Mouse (Mus musculus) heart, adult 2 months (tissue): ENCODE measurements around the gene Cdh3. TPM values are rescaled to one million over a fixed set of nuclear protein-coding genes. Genes with fewer than 3 reads are reported as not detected.

ENCODE experiments used
- DNase-seq, 2 experiments: peaks; one replicate each; pipeline ENCODE4 v3.0.0; 2021
- H3K27ac ChIP-seq: fragments of 200-600 bp; 2 replicates; pipeline ENCODE4 v1.8.1; 2022
- H3K27me3 ChIP-seq: fragments of 200-500 bp; 2 replicates; pipeline ENCODE4 v1.6.1; 2012; ENCODE audit warnings: mild to moderate bottlenecking, low read length, inconsistent platforms, mixed read lengths; ENCODE audit not compliant: control insufficient read depth, insufficient read depth
- H3K36me3 ChIP-seq: fragments of 200-500 bp; 2 replicates; pipeline ENCODE4 v1.6.1; 2012; ENCODE audit warnings: low read length, inconsistent platforms; ENCODE audit not compliant: control insufficient read depth, insufficient read depth
- H3K4me1 ChIP-seq: fragments of 200-500 bp; 2 replicates; pipeline ENCODE4 v1.6.1; 2011; ENCODE audit warnings: low read length; ENCODE audit not compliant: control insufficient read depth, insufficient read depth
- H3K4me3 ChIP-seq: fragments of 200-600 bp; 2 replicates; pipeline ENCODE4 v1.8.1; 2022
- H3K79me2 ChIP-seq: fragments of 200-500 bp; replicated peaks from 2 replicates; pipeline ENCODE4 v1.6.1; 2012; ENCODE audit warnings: mild to moderate bottlenecking, inconsistent platforms, low read length, moderate library complexity, mixed read lengths; ENCODE audit not compliant: control insufficient read depth, insufficient read depth
- H3K9ac ChIP-seq: fragments of 200-500 bp; 2 replicates; pipeline ENCODE4 v1.6.1; 2012; ENCODE audit warnings: low read depth, mild to moderate bottlenecking, control low read depth, inconsistent platforms, low read length, mixed read lengths
- CTCF ChIP-seq: fragments of 200-600 bp; IDR thresholded peaks from 2 replicates; pipeline ENCODE4 v1.8.1; 2022; ENCODE audit warnings: antibody characterized with exemption, mild to moderate bottlenecking, moderate library complexity
- EP300 ChIP-seq: fragments of 200-500 bp; IDR thresholded peaks from 2 replicates; pipeline ENCODE4 v1.6.1; 2011; ENCODE audit warnings: low read depth, low read length, control low read depth; ENCODE audit not compliant: insufficient read depth
- POLR2A ChIP-seq: fragments of 200-500 bp; IDR thresholded peaks from 2 replicates; pipeline ENCODE4 v1.6.1; 2011; ENCODE audit warnings: mild to moderate bottlenecking, low read depth, low read length, control low read depth; ENCODE audit not compliant: insufficient read depth
- WGBS: fragments of 180-500 bp; shearing (Covaris S2); methylation state at CpG from one replicate; pipeline ENCODE4 v1.1.7; 2018; 5-methylcytosine and 5-hydroxymethylcytosine counted together
- intact Hi-C: fragments of 180-260 bp; cut with DNase I; formaldehyde crosslinking; loops from one replicate; pipeline ENCODE4 v1.15.1; 2025
- polyA plus RNA-seq: library from polyadenylated mRNA; depleted of rRNA; stranded (reverse); fragments of >200 nt; gene quantifications from 2 replicates; pipeline ENCODE4 v1.2.3, GENCODE M21; 2012
- total RNA-seq, 2 experiments: library from RNA; stranded (reverse); gene quantifications; 2 replicates each; pipeline ENCODE4 v1.2.3; 2021

Gene Cdh3
- total and polyA plus RNA-seq, 3 experiments, result 0.91 to 1.4 (median 1.1) TPM

DNA sequence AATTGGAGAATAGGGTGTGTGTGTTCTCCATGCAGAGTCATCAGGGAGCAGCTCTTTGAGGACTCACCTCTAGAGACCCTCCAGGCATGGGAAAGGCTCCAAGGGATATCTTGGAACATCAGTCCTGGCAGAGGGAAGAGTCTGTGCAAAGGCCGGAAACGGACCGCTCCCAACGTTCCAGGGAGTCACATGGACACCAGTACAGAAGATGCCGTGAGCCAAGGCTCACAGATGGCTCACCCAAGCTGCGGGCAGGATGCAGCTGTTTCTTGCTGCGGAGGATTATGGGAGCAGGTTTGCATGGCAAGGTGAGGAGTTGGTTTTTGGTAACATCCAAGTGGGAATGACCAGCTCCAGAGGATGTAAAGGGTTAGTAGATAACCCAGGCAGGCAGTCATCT lies 6.5 kb upstream of the Cdh3 start:
- Histone ChIP-seq H3K9ac (no peak overlapping the region), H3K79me2 (no peaks in the 10 kb centered on the region), H3K4me1 (no peaks in the 10 kb centered on the region; the same call in 1 of the 2 replicates), H3K27me3 (no peaks in the 10 kb centered on the region; the same call in 1 of the 2 replicates), H3K4me3 (no peak overlapping the region), H3K27ac (no peak overlapping the region), H3K36me3 (no peaks in the 10 kb centered on the region)
- 52% methylated on average over 7 of the region's 7 CpGs for WGBS
- intact Hi-C loops, result no loop called here
- TF ChIP-seq POLR2A (no peak), EP300 (peak; percentile 61), CTCF (no peak)
- DNase-seq, result peak; percentile 20 to 35

- Histone ChIP-seq H3K9ac (no peak overlapping the region), H3K27ac (no peak overlapping the region), H3K4me1 (no peaks in the 10 kb centered on the region; the same call in 1 of the 2 replicates), H3K27me3 (peaks cover 2% of the 10 kb centered on the region), H3K36me3 (no peaks in the 10 kb centered on the region), H3K79me2 (no peaks in the 10 kb centered on the region), H3K4me3 (no peak overlapping the region)
- peak in 1 of 2 experiments; percentile 18 for DNase-seq
- no peak for TF ChIP-seq POLR2A
- no peak for TF ChIP-seq EP300
- TF ChIP-seq CTCF, result no peak
- WGBS, result 43% methylated on average over 10 of the region's 10 CpGs
- intact Hi-C loops, result no loop called here
Observed at GRCm38 (mm10) chr8:106505328-106505965, 5.2 kb upstream of the Cdh3 start.

DNA sequence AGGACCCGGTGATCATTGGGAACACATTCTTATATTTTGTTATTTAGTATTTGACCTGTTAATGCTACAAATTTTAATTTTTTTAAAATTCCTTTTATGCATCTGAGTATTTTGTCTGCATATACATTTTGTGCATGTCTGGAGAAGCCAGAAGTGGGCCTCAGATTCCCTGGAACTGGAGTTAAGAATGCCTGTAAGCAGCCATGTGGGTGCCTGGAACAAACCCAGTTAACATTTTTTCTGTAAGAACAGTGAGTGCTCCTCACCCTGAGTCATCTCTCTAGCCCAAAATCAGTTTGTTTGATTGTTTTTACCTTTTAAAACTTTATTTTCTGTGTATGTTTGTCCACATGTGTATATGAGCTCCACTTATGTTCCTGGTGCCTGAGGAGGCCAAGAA lies 4.6 kb upstream of the Cdh3 start:
- peaks cover 8% of the 10 kb centered on the region for H3K27me3 ChIP-seq
- no peak for TF ChIP-seq POLR2A
- TF ChIP-seq CTCF, result no peak
- TF ChIP-seq EP300, result no peak
- 93% methylated on average over 1 of the region's 1 CpGs for WGBS
- DNase-seq, result peak in 1 of 2 experiments; percentile 0
- H3K9ac ChIP-seq, result no peak overlapping the region
- no peak overlapping the region for H3K4me3 ChIP-seq
- peaks cover 1% of the 10 kb centered on the region for H3K4me1 ChIP-seq
- no peak overlapping the region for H3K27ac ChIP-seq
- no peaks in the 10 kb centered on the region for H3K79me2 ChIP-seq
- H3K36me3 ChIP-seq, result no peaks in the 10 kb centered on the region
- intact Hi-C loops, result no loop called here

GRCm38 (mm10) chr8:106507761-106508331 lies 2.8 kb upstream of the Cdh3 start:
- Histone ChIP-seq H3K27me3 (peaks cover 15% of the 10 kb centered on the region), H3K4me3 (peak overlapping the region; percentile 32), H3K4me1 (peaks cover 1% of the 10 kb centered on the region), H3K36me3 (no peaks in the 10 kb centered on the region), H3K27ac (no peak overlapping the region), H3K9ac (no peak overlapping the region), H3K79me2 (no peaks in the 10 kb centered on the region)
- WGBS, result 8% methylated on average over 30 of the region's 30 CpGs
- TF ChIP-seq EP300, result no peak
- TF ChIP-seq CTCF, result no peak
- TF ChIP-seq POLR2A, result no peak
- intact Hi-C loops, result no loop called here
- peak in 1 of 2 experiments; percentile 30 for DNase-seq

- H3K27me3 ChIP-seq, result peaks cover 15% of the 10 kb centered on the region
- H3K4me1 ChIP-seq, result peaks cover 1% of the 10 kb centered on the region
- WGBS, result 65% methylated on average over 3 of the region's 3 CpGs
- no peak overlapping the region for H3K27ac ChIP-seq
- no peak overlapping the region for H3K4me3 ChIP-seq
- intact Hi-C loops, result no loop called here
- no peaks in the 10 kb centered on the region for H3K79me2 ChIP-seq
- TF ChIP-seq POLR2A (no peak), CTCF (no peak), EP300 (no peak)
- no peaks in the 10 kb centered on the region for H3K36me3 ChIP-seq
- no peak overlapping the region for H3K9ac ChIP-seq
- DNase-seq, result peak in 1 of 2 experiments; percentile 4
Observed at GRCm38 (mm10) chr8:106508456-106508855, 2.2 kb upstream of the Cdh3 start.

DNA sequence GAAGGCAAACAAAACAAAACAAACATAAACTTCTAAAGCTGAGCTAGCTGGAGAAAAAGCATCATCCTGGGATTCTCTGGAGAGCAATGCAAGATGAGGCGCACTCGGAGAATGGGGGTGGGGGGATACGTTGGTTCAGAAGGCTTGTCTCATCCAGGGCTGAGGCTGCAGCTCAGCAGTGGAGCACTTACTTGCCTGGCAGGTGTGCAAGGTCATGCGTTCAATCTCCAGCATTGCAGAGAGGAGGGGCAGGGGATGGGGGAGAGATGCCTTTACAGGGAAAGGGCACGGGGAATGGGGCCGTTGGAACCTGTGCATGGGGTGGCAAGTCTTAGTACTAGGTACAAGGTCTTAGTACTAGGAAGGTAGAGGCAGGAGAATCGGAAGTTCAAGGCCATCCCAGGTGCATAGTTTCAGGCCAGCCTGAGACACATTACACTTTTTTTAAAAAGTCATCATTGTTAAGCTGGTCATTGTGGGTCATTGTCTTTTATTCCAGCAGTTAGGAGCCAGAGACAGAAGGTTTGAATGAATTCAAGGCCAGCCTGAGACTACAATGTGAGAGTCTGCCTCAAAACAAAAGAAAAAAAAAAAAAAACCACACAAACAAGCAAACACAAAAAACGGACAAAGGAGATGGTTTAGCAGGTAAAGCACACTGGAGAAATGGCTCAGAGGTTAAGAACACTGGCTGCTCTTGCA lies 1.5 kb upstream of the Cdh3 start:
- H3K4me1 ChIP-seq, result peaks cover 1% of the 10 kb centered on the region
- intact Hi-C loops, result no loop called here
- peaks cover 15% of the 10 kb centered on the region for H3K27me3 ChIP-seq
- H3K4me3 ChIP-seq, result no peak overlapping the region
- no peak overlapping the region for H3K9ac ChIP-seq
- TF ChIP-seq CTCF, result no peak
- no peak for TF ChIP-seq POLR2A
- no peak for TF ChIP-seq EP300
- H3K27ac ChIP-seq, result no peak overlapping the region
- WGBS, result 90% methylated on average over 8 of the region's 8 CpGs
- H3K36me3 ChIP-seq, result no peaks in the 10 kb centered on the region
- no peak for DNase-seq
- H3K79me2 ChIP-seq, result no peaks in the 10 kb centered on the region
